Mouse (Mus musculus): ENCODE measurements around the gene Crtap.
A peak's percentile ranks its signal among the peaks of the same experiment; 100 is the strongest.
"Not testable (repeated sequence)": the region's sequence is repeated elsewhere in the genome, so short reads cannot be mapped to it uniquely, and the experiment has no call there.

Crtap gene

GRCm38 (mm10) chr9:114394677-114395076 lies 4.2 kb upstream of the Crtap start:
- DNase-seq (ENCODE audit: low read depth): no peak

- DNase-seq (ENCODE audit: low read depth): not testable (repeated sequence)
These were observed 3.7 kb upstream of the Crtap start for GRCm38 (mm10) chr9:114394136-114394535.

GRCm38 (mm10) chr9:114390749-114391075 lies 237 bp upstream of the Crtap start:
- no peak for DNase-seq (ENCODE audit: low read depth)

- peak; percentile 57 for DNase-seq (ENCODE audit: low read depth)
These were observed 1.0 kb downstream of the Crtap start for GRCm38 (mm10) chr9:114389371-114389904.

- DNase-seq (ENCODE audit: low read depth): no peak
These were observed 1.6 kb downstream of the Crtap start for GRCm38 (mm10) chr9:114388701-114389370.

GRCm38 (mm10) chr9:114388288-114388687 lies 2.2 kb downstream of the Crtap start:
- no peak for DNase-seq (ENCODE audit: low read depth)

GRCm38 (mm10) chr9:114387086-114387485 lies 3.4 kb downstream of the Crtap start:
- no peak for DNase-seq (ENCODE audit: low read depth)

- DNase-seq (ENCODE audit: low read depth): no peak
These were observed 5.3 kb downstream of the Crtap start for GRCm38 (mm10) chr9:114385160-114385559.

- no peak for DNase-seq (ENCODE audit: low read depth)
These were observed 5.8 kb downstream of the Crtap start for GRCm38 (mm10) chr9:114384691-114385090.

GRCm38 (mm10) chr9:114382936-114383710 lies 7.4 kb downstream of the Crtap start:
- DNase-seq (ENCODE audit: low read depth): no peak

GRCm38 (mm10) chr9:114380881-114381733 lies 9.4 kb downstream of the Crtap start:
- peak; percentile 72 for DNase-seq (ENCODE audit: low read depth)

- no peak for DNase-seq (ENCODE audit: low read depth)
These were observed 10.6 kb downstream of the Crtap start for GRCm38 (mm10) chr9:114379871-114380270.

- DNase-seq (ENCODE audit: low read depth): no peak
These were observed 13.3 kb downstream of the Crtap start for GRCm38 (mm10) chr9:114377168-114377567.

GRCm38 (mm10) chr9:114375276-114375962 lies 15.1 kb downstream of the Crtap start:
- no peak for DNase-seq (ENCODE audit: low read depth)

GRCm38 (mm10) chr9:114371717-114372116 lies 18.8 kb downstream of the Crtap start:
- not testable (repeated sequence) for DNase-seq (ENCODE audit: low read depth)

GRCm38 (mm10) chr9:114369389-114369788 lies 21.1 kb downstream of the Crtap start:
- not testable (repeated sequence) for DNase-seq (ENCODE audit: low read depth)

GRCm38 (mm10) chr9:114368471-114368858 lies 22.0 kb downstream of the Crtap start:
- DNase-seq (ENCODE audit: low read depth): no peak

- DNase-seq (ENCODE audit: low read depth): peak; percentile 85
These were observed 22.5 kb downstream of the Crtap start for GRCm38 (mm10) chr9:114367783-114368470.

GRCm38 (mm10) chr9:114329855-114330254 lies 60.6 kb downstream of the Crtap start, which contains the start of gene Bcl2a1c:
Gene Bcl2a1c (plus strand): TSS chr9:114330135.
- DNase-seq (ENCODE audit: low read depth): not testable (repeated sequence)

- DNase-seq (ENCODE audit: low read depth): not testable (repeated sequence)
These were observed 62.1 kb downstream of the Crtap start for GRCm38 (mm10) chr9:114328332-114328731.
